Mouse (Mus musculus): Measurements from ENCODE around the gene Myo9a.
"Not testable (repeated sequence)": the region's sequence is repeated elsewhere in the genome, so short reads cannot be mapped to it uniquely, and the experiment has no call there.

DNA sequence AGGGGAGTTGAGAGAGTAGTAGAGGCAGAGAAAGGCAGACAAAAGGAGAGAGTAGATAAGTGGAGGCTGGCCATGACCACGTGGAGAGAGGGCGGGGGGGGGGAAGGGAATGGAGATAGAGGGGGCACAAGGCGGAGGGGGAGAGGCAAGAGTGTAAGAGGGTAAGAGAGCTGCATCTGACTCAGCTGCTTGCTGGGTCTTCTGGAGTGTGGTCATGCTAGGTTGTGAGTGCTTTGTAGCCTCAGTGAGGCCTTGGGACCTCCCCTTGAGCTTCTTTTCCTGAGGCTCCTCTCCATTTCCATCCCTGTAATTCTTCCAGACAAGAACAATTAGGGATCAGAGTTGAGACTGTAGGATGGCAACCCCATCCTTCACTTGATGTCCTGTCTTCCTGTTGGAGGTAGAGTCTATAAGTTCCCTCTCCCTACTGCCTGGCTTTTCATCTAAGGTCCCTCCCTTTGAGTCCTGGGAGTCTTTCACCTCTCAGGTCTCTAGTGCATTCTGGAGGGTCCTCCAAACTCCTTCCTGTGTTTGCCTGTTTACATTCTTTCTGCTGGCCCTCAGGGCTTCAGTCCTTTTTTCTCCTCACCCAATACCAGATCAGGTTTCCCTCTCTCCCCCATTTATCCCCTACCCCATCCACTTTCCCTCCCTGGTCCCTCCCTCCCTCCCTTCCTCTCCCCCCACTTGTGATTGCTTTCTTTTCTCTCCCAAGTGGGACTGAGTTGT, 55.5 kb downstream of the Myo9a start:
- not testable (repeated sequence) for TF ChIP-seq CTCF (IDR thresholded peaks at IDR 0.05; ENCODE audit: low read depth, low read length); GATA1 (IDR thresholded peaks at IDR 0.05; ENCODE audit: borderline replicate concordance, low read length); GATA2 (IDR thresholded peaks at IDR 0.05; ENCODE audit: borderline replicate concordance, low read depth, low read length)
